Mouse (Mus musculus) frontal cortex, postnatal 14 days (tissue): ENCODE data around the gene Ahdc1.

Experiments
- DNase-seq, 2 experiments: peaks; one replicate each; pipeline ENCODE4 v3.0.0; 2022; ENCODE audit warnings: low spot score in 2 of 2

The Ahdc1 gene

DNA sequence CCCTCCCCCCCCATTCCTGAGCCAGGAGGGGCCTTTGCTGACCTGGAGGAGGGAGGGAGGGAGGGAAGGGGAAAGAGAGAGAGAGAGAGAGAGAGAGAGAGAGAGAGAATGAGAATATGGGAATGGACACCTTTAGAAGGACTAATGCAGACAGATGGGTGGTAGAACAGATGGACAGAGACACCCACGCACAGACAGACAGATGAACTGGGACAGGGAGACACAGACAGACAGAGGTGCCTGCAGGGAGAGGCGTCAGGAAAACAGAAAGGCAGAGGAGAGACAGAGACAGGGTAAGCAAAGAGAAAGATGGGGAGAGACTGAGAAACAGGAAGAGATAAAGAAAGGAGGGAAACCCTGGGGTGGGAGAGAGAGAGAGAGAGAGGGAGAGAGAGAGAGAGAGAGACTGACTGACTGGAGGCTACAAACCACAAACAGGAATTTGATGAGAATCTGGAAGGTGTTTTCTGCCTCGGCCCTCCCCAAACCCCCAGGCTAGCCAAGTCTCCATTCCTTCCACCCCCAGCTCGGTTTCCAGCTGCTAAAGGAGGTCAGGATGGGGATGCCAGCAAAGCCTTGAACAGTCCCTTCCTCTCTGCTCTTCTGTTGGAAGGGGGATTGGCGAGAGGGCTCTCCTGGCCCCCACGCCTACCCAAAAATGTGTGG is 6.7 kb downstream of the Ahdc1 start:
- no peak for DNase-seq

DNA sequence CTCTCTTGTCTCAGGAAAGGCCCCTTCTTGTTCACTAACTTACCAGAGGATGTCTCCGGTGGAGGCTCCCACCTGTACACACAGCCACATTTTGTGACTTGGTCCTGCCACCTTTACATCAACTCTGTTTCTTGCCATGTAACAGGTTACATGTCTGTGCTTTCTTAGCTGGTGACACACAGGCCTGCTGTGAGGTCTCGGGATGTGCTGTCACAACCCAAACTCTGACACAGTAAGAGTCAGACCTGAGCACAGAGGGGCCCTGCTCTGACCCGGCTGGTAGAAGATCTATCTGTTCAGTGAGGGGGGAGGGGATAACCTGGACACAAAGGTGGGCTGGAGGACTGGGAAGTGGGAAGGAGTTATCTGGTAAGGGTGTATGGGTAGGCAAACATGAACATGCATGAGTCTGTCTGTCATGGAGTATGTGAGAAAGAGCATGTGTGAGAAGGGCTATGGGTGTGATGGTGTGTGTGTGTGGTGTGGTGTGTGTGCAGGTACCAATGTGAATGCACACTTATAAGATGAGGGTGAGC is 7.3 kb downstream of the Ahdc1 start:
- DNase-seq: no peak

DNA sequence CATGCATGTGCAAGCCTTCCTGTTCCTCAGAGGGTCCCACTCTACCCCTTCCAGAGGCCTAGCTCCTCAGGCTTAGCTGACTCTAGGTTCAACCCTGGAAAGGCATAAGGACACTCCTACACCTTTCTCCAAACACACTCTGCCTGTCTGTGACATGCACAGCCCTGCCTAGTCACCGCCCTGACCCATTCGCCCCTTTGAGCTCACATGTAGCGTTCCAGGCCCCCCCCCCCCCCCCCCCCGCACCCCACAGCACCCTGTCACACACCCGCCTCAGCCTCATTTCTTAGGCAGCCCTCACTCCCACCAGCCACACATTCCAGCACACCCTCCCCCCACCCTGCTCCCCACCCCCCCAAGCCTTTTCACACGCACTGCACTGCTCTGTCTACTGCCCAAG is 9.7 kb downstream of the Ahdc1 start:
- no peak for DNase-seq

DNA sequence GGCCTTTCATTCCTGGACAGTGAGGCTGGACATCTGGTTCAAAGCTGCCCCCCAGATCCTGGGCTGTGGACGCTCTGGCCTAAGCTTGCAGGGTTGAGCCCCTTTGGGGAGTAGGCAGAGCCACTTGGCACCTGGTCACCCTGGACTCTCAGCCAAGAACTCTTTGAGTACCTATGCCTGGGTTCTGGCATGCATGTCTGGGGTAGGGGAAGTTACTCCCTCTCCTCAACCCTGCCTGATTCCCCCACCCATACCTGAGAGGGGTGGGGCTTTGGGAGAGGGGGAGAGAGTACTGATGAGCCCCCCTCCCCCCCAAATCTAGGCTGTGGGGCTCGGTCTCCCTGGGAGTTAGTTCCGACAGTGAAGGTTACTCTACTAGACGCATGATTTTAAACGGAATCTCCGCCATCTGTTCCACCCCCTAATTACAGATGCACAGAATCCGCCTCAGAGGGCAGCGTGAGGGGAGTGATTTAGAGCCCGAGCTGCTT is 10.2 kb downstream of the Ahdc1 start:
- no peak for DNase-seq

DNA sequence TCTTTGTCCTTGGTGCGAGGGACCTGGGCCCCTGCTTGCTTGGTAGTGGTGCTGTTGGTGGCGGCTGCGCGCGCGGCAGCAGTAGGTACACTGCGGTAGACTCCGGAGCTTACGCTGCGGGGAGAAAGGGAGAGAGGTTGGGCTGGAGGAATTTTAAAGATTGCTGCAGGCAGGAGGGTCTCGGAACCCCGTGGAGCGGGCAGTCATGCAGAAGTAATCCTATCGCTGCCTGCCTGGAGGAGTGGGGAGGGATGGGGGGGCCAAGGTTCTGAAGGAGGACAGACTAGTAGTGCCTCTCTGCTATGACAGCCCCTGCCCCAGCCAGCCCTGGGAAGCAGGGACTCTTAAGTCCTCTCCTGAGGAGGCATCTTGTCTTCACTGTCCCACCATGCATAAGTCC is 11.2 kb downstream of the Ahdc1 start:
- DNase-seq: no peak

DNA sequence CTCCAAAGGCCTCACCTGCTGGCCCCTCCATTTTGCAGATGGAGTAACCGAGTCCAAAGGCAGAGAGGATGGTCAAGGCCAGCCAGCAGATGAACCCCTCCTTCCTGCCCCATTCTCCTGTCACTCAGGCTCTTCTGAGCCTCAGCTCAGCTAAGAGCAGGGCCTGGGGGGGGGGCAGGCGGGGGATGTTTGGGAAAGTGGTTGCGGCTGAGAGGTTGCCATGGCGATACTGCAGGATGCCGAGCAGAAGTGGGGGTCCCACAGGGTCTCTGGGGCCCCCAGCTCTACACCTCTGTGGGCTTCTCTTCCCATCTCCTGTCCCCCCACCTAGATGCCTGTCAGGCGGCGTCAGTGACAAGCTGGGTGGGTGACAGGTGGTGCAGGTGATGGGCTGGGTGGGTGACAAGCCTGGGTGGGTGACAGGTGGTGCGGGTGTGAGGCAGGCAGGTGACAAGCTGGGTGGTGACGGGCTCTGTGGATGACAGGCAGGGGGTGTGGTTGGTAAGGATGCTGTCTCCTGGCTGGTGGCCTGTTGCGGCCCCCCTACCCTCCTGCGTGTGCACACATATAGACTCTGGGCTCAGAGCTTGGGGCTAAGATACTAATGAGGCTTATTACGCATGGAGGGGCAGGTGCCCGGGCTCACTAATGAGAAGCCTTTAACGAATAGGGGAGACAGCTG is 12.0 kb downstream of the Ahdc1 start:
- no peak for DNase-seq

DNA sequence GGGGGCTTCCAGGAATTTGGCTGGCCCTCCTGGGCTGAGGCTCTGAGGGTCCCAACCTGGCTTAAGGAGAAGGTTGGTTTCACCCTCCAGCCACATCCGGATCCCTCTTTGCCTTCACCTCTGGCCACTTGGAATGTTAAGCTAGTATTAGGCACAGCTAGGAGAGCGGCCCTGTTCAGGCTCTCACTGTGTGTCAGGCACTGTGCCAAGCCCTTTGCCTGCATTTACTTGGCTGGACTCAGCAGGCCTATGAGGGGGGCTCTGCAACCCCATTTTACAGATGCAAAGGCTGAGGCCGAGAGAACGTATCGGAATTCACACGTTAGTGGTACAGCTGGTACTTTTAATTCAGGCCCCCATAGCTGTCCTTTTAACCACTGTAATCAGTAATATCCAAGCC is 12.6 kb downstream of the Ahdc1 start:
- no peak for DNase-seq

DNA sequence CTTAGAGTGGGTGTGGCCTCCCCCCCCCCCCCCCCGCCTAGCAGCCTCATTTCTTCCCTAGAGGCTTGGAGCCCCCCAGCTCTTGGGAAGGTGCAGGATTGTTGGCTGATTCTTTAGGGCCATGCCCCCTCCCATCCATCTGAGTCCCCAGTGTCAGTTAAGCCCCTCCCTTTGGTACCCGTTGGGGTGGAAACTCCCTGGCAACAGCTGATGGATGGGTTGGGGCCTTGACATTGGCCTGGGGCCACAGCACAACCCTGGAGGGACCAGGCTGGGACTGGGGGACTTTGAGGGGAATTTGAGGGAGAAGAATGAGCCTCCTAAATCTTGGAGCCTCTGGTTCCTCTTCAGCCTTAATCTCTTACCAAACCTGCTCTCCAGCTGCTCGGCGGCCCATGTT is 13.3 kb downstream of the Ahdc1 start:
- no peak for DNase-seq

DNA sequence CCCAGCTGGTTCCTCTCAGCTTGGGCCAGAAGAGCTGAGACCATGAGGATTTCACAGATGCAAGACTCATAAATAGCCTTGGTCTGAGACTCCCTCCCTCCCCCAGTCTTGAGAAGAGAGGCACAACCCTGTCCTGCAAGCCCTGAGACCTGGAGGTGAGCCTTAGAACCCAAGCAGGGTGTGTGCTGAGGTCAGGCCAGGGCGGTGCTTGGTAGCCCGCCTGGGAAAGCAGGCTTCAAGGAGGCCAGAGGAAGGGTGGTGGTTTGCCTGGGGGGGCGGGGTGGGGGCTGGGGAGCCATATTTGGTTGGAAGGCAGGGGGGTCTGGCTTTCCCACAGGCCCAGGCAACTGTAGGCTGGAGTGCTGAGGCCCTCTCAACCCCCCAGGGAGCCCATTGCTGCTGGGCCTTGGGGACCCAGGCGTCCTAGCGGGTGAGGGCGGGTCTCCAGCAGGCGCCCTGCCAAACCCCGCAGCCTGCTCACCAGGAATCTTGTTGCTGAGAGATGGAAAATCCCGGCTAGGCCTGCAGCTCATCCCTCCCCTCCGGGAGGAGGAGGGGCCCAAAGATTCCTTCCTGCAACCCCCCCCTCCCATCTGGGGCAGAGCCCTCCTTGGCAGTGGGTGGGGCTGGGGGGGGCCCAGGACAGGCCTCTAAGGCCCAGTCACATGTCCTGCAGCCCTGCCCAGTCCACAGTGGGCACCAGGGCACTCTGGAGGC is 14.1 kb downstream of the Ahdc1 start:
- no peak for DNase-seq

DNA sequence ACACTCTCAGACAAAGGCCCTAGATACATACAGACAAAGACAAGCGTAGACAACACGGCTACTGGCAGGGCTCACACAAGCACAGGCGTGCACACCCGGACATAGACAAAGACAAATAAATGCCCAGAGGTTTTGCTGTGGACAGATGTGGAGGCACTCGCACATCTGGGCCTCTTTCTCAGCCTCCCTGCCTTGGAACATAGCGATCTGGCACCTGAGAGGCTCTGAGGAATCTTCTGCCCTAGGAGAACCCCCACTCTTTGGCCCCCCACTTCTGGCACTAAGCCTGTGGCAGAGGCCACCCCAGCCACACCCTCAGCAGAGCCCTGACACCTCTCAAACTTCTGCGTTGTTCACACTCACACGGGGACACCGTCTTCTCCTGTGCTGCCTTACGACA is 15.2 kb downstream of the Ahdc1 start:
- DNase-seq: no peak

DNA sequence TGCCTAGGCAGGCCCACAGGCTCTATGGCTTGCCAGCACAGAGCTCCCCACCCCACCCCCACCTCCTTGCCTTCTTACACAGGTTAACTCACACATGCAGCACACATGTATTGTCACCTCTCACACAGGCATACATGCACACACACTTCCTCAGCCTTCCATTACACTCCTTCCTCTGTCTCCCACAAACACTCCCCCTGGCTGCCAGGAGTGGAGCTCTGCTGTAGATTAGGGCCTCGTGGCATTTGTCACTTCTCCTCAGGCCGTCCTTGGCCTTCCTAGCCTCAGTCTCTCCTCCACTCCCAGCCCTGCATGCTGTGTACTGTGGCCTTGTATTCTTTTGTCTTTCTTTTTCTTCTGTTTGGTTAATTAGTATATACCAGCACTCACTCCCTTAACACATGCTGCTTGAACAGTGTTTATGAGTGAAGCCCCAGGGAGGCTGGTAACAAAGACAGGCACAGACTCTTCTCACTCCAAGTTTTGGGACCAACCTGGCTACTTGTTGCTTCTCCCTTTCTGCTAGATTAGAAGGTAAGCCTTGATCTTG is 15.8 kb downstream of the Ahdc1 start:
- DNase-seq: no peak

DNA sequence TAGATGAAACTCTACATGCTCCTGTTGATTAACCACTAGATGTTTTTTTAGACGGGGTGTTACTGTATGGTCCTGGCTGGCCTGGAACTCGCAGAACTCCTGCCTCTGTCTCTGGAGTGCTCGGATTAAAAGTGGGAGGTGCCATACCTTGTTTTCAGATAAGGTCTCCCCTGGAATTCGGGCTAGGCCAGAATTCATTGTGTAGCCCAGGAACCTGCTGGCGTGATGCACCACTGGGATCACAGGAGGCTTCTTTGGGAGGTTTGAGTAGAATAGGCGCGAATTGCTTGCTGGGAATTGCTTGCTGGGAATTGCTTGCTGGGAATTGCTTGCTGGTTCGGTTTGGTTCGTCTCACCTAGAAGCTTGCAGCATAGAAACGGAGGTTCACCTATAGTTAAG is 16.7 kb downstream of the Ahdc1 start:
- no peak for DNase-seq

DNA sequence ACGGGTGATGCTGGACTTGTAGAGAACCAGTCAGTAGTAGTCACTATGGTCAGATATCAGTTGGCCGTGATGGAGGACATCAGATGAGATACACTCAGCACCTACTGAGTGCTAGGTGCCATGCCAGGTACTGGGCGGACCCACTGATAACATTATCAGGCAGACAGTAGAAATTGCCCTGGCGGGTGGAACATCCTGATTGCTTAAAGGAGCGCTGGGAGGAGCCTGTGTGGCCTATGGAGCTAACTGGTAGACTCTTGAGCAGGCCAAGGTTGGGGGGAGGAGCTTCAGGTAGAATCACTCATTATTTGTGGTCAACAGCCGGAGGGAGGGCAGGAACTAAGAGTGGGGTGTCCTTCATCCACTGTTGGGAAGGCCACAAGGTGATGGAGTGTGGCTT is 17.1 kb downstream of the Ahdc1 start:
- no peak for DNase-seq

DNA sequence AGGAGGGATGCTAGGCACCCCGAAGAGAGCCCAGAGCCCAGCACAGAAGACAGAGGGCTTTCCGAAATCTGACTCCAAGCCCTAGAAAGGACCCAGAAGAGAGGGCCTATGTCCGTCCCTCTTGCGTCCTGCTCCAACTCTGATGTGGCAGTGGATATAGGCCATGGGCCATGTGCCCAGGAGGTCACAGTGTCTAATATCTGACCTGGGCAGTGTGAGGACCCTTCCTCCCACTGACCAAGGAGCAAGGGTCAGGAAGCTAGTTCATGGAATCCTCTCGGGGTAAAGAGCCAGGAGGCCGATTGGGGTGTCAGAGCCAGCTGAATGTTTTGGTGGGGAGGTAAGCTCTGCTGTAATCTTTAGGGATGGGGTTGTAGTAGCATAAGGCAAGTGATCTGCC is 17.8 kb downstream of the Ahdc1 start:
- DNase-seq: no peak

DNA sequence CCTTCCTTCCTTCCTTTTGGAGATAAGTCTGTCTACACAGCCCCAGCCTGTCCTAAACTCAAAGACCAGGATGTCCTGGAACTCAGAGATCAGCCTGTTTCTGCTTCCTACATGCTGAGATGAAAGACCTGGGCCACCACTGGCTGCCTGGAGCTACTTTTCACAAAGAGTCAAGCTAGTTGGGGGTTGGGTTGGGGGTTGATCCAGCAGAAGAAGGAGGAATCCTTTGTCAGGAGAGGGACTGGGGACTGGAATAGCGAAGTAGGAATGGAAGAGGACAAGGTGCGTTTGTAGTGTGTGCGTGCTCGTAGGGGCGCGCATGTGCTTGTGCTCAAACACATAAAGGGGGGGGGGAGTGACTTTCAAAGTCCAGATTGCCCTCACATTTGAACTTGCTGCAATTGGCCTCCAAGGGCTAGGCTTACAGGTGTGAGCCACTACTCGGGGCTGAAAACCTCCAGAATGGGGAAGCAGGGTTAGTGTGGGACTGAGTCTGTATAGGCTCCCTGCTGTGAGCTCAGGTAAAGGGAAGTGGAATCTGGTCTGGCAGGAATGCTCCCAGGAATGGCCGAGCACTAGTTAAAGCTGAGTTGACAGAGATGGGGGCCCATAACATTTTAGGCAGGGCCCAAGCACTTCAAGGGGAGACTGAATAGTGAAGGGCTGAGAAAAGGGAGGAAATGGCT is 21.5 kb downstream of the Ahdc1 start:
- DNase-seq: no peak

DNA sequence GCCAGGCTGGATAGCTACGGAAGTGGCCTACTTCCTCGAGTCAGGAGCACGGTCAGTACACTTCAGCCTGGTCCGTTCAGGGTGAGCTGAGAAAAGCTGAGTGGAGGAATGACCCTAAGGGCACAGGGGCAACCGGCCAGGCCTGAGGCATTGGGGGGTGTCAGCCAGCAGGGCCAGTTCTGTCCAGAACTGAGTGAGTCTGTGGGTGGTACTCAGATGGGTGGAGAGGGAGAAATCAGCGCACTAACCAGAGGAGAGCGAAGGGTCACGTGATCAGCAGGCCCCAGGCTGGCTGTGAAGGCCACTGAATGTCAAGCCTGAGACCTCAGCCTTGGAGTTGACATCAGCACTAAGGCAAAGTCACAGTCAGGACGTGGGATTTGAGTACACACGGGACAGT is 23.4 kb downstream of the Ahdc1 start:
- DNase-seq: no peak

DNA sequence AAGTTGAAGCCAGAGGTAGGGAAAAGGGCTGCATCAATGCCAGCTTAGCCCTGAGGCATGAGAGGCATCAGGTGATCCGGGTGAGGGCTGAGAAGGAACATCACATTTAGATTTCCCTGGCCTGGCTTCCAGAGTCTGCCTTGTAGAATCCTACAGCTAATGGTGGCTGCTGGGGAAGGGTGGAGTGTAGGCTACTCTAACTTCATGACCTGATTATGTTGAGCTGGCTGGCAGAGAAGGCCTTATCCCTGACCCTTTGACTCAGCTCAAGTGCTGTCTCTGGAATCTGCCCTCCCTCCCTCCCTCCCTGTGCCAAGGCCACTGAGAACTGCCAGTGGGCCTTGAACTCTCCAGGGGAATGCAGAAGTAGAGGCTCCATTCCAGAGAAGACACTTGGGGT is 24.4 kb downstream of the Ahdc1 start:
- no peak for DNase-seq

DNA sequence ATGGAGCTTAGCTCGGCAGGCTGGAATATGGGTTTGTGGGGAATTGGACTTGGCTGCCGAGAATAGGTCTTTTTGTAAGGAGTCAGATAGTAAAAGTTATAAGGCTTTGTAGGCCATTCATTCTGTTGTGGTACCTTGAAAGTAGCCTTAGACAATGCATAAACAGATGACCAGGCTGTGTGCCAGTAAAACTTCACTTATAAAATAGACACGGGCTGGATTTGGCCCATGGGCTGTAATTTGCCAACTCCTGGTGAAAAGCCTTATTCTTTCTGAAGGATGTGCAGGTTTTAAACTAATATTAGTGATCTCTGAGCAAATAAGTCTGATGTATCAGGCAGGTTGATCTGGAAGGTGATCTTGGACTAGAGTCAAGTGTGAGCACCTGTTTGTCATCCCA is 24.9 kb downstream of the Ahdc1 start:
- no peak for DNase-seq

DNA sequence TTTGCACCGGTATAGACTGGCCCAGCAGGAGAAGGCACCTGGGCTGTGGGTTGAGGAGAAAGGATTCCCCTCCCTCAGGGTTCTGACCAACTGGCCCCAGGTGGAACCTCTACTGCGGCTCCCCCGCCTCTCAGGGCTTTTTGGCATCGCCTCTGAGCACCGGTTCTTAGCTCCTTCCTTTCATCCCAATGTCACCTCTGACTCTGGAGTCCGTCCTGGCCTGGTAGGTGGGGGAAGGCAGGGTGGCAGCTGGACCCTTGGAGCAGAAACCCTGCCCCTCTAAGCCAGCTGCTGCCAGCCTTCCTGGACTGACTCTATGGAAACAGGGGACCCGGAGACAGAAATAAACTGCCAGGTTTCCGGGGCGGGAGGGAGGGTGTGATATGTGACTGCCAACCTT is 26.2 kb downstream of the Ahdc1 start:
- DNase-seq: no peak

DNA sequence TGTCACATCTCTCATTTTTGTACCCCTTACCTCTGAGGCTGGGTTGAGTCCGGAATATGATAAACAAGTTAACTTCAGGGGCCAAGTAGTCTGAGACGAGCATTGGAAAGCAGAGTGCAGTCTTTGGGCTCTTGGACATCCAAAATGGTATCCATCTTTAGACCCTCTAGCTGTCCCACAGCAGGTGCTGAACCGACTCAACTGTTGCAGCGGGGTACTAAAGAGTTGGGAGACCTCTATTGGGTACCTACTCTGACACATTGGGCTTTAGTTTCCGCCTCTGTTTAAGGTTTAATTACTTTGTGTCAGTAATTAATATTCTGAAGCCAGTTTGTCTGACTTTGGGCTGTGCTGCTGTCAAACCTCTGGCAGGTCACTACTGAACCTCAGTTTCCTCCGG is 26.7 kb downstream of the Ahdc1 start:
- DNase-seq: no peak

DNA sequence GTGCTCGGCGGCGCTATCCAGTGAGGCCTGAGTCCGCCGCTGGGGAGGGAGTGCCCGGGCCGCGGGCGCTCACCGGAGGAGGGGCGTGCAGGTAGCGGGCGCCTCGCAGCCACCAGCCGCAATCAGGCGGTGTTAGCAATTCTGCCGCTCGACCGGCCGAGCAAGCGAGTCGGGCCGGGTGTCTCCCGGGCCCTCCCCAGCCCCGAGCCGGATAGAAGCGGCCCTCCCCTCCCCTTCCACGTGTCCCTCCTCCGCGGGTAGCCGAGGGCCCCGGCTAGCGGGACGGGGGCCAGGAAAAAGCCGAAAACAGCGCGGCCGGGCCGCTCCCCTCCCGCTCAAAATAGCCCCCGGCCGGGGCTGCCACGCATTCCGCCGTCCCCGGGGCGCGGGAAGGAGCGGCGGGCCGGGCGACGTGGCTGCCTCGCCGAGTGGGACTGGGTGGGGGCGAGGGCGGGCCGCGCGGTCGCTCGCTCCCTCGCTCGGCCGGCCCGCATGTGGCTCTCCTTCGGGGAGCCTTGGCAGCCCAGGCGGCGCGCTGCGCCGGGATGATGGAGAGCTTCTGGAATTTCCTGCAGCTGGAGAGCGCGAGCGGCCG is 27.6 kb downstream of the Ahdc1 start:
- DNase-seq: no peak
